Mouse (Mus musculus): ENCODE measurements around the gene Shf.

- TF ChIP-seq MAFK (IDR thresholded peaks at IDR 0.05; ENCODE audit: insufficient read depth, low read depth, low read length) (no peak), ZNF384 (IDR thresholded peaks at IDR 0.05; ENCODE audit: low read depth, low read length) (0 out of 2 replicates have a peak, but pooled peaks have one; percentile 30), ZC3H11A (IDR thresholded peaks at IDR 0.05; ENCODE audit: borderline replicate concordance, low read depth, low read length) (peak; percentile 51; the same call in 1 of the 2 replicates), HCFC1 (IDR thresholded peaks at IDR 0.05; ENCODE audit: borderline replicate concordance, insufficient read depth, low read length) (no peak)
These were observed 66.3 kb downstream of the Shf start for GRCm38 (mm10) chr2:122302574-122303241.

All from ES-E14 (cell line).